Mouse (Mus musculus): ENCODE measurements around the gene Mtch1. TPM values are rescaled to one million over a fixed set of nuclear protein-coding genes. Genes with fewer than 3 reads are reported as not detected.
A peak's percentile ranks its signal among the peaks of the same experiment; 100 is the strongest.
"Not testable (repeated sequence)": the region's sequence is repeated elsewhere in the genome, so short reads cannot be mapped to it uniquely, and the experiment has no call there.

The Mtch1 gene
- polyA plus RNA-seq, 2 experiments = 54.3 to 61.1 TPM

DNA sequence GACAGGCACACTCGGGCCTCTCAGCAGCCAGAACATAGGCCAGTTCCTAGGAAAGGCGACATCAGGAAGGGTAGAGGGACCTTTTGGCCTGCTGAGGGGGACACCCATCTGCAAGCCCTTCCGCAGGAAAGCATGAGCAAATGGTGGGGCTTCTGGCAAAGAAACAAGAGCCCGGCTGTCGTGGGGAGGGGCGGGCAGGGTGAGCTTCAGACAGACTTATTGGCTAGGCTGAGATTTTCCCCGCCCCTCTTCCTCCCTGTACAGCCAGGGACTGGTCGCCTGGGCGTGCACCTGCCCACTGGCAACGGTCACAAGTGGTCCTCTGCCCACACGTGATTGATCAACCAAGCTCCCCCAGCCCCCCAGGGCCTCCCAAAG lies 8.7 kb upstream of the Mtch1 start:
- WGBS (ENCODE audit: insufficient replicate concordance) = 22% methylated on average over 11 of the region's 11 CpGs
- Histone ChIP-seq H3K9me3 (ENCODE audit: control insufficient read depth, low read length) (no peaks in the 10 kb centered on the region), H3K27ac (no peak overlapping the region), H3K27me3 (ENCODE audit: control insufficient read depth, insufficient read depth, low read length) (no peaks in the 10 kb centered on the region), H3K36me3 (replicated peaks; ENCODE audit: control insufficient read depth, insufficient read depth, low read depth) (no peaks in the 10 kb centered on the region), H3K4me1 (replicated peaks; ENCODE audit: control insufficient read depth in 2 of 2, insufficient read depth in 2 of 2, low read length in 1 of 2) (no peaks in the 10 kb centered on the region), H3K4me2 (ENCODE audit: low read depth) (peak overlapping the region; percentile 41), H3K9ac (replicated peaks) (no peak overlapping the region), H3K4me3 (ENCODE audit: insufficient read depth in 1 of 2, low read depth in 2 of 2, low read length in 2 of 2) (0 out of 4 replicates have a peak overlapping the region, but pooled peaks of 1 of the 2 experiments have one; percentile 12)
- ATAC-seq (ENCODE audit: insufficient read depth) (peak; percentile 43; the same call in 1 of the 2 replicates), DNase-seq (ENCODE audit: low read depth in 3 of 3, low spot score in 3 of 3) (no peak)
- TF ChIP-seq EP300 (IDR thresholded peaks at IDR 0.05; ENCODE audit: low read depth) (no peak), CTCF (IDR thresholded peaks at IDR 0.05; ENCODE audit: low read depth) (no peak)

DNA sequence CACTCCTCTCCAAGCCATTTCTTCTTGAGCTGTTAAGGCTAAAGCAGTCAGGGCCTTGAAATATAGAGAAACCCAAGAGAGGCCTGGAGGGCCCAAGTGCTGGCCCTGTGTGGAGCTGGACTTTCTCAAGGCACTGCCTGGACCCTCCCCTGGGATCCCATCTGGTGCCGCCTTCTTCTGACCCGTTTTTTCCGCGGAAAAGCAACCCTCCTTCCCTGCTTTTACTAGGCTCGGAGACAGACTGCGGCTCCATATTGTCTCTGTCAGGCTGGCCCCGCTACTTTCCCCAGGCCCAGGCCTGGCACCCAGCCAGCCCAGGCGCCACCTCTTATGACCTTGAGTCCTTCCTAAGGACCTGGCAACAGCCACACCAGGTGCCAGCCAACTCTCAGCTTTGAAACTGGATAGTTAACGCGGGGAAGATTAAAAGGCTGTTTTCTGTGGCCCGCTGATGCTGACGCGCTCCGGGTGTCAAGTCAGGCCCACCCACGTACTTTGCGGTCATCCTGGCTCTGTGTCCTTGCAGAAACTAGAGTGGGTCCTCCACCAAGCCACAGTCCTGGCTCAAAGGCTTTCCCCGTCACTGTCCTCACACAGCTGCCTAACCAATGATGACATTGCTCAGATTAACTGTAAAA lies 8.2 kb upstream of the Mtch1 start:
- H3K4me3 ChIP-seq (ENCODE audit: insufficient read depth in 1 of 2, low read depth in 2 of 2, low read length in 2 of 2) = no peak overlapping the region
- WGBS (ENCODE audit: insufficient replicate concordance) = 49% methylated on average over 17 of the region's 17 CpGs
- ATAC-seq (ENCODE audit: insufficient read depth) = no peak; the same call in 1 of the 2 replicates

GRCm38 (mm10) chr17:29355461-29355840 lies 7.7 kb upstream of the Mtch1 start:
- no peaks in the 10 kb centered on the region for H3K36me3 ChIP-seq (replicated peaks; ENCODE audit: control insufficient read depth, insufficient read depth, low read depth)
- H3K9me3 ChIP-seq (ENCODE audit: control insufficient read depth, low read length) = no peaks in the 10 kb centered on the region
- no peak overlapping the region for H3K27ac ChIP-seq
- H3K9ac ChIP-seq (replicated peaks) = no peak overlapping the region
- WGBS (ENCODE audit: insufficient replicate concordance) = 71% methylated on average over 5 of the region's 5 CpGs
- TF ChIP-seq EP300 (IDR thresholded peaks at IDR 0.05; ENCODE audit: low read depth) = no peak
- TF ChIP-seq CTCF (IDR thresholded peaks at IDR 0.05; ENCODE audit: low read depth) = no peak
- DNase-seq (ENCODE audit: low read depth in 3 of 3, low spot score in 3 of 3) = no peak
- no peak for ATAC-seq (ENCODE audit: insufficient read depth)
- no peak overlapping the region for H3K4me3 ChIP-seq (ENCODE audit: insufficient read depth in 1 of 2, low read depth in 2 of 2, low read length in 2 of 2)
- no peaks in the 10 kb centered on the region for H3K4me1 ChIP-seq (replicated peaks; ENCODE audit: control insufficient read depth in 2 of 2, insufficient read depth in 2 of 2, low read length in 1 of 2)
- no peak overlapping the region for H3K4me2 ChIP-seq (ENCODE audit: low read depth)
- H3K27me3 ChIP-seq (ENCODE audit: control insufficient read depth, insufficient read depth, low read length) = no peaks in the 10 kb centered on the region

More for the DNA sequence above, 8.2 kb upstream of the Mtch1 start:
- Histone ChIP-seq H3K27ac (no peak overlapping the region), H3K4me1 (replicated peaks; ENCODE audit: control insufficient read depth in 2 of 2, insufficient read depth in 2 of 2, low read length in 1 of 2) (no peaks in the 10 kb centered on the region), H3K9me3 (ENCODE audit: control insufficient read depth, low read length) (no peaks in the 10 kb centered on the region), H3K27me3 (ENCODE audit: control insufficient read depth, insufficient read depth, low read length) (no peaks in the 10 kb centered on the region), H3K9ac (replicated peaks) (no peak overlapping the region), H3K4me2 (ENCODE audit: low read depth) (peak overlapping the region; percentile 41), H3K36me3 (replicated peaks; ENCODE audit: control insufficient read depth, insufficient read depth, low read depth) (no peaks in the 10 kb centered on the region)
- TF ChIP-seq CTCF (IDR thresholded peaks at IDR 0.05; ENCODE audit: low read depth) (no peak), EP300 (IDR thresholded peaks at IDR 0.05; ENCODE audit: low read depth) (no peak)
- DNase-seq (ENCODE audit: low read depth in 3 of 3, low spot score in 3 of 3) = no peak

GRCm38 (mm10) chr17:29351056-29351455 lies 3.3 kb upstream of the Mtch1 start:
- 67% methylated on average over 5 of the region's 5 CpGs for WGBS (ENCODE audit: insufficient replicate concordance)
- peaks cover 13 to 16% of the 10 kb centered on the region in 2 experiments for H3K4me1 ChIP-seq (replicated peaks; ENCODE audit: control insufficient read depth in 2 of 2, insufficient read depth in 2 of 2, low read length in 1 of 2)
- H3K36me3 ChIP-seq (replicated peaks; ENCODE audit: control insufficient read depth, insufficient read depth, low read depth); H3K27ac ChIP-seq; H3K9me3 ChIP-seq (ENCODE audit: control insufficient read depth, low read length); ATAC-seq (ENCODE audit: insufficient read depth); DNase-seq (ENCODE audit: low read depth in 3 of 3, low spot score in 3 of 3); H3K4me3 ChIP-seq (ENCODE audit: insufficient read depth in 1 of 2, low read depth in 2 of 2, low read length in 2 of 2); H3K4me2 ChIP-seq (ENCODE audit: low read depth); H3K9ac ChIP-seq (replicated peaks); H3K27me3 ChIP-seq (ENCODE audit: control insufficient read depth, insufficient read depth, low read length): not testable (repeated sequence)

DNA sequence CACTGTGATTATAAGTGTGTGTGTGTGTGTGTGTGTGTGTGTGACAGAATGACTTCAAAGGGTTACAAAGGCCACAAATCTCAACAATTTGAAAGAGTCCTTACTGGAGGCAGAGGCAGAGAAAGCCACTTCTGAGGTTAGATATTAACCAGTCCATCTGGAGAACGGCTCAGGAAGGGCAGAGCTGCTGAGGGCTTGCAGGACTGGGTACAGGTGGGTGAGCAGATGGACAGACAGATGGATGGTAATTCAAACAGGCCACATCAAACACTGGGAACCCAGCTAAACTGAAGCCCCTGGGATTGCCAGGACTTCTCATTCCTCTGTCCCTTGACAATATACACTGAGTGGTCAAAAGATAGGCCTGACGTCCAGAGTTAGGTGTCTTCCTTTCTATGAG lies 1.3 kb upstream of the Mtch1 start:
- H3K27ac ChIP-seq = no peak overlapping the region
- ATAC-seq (ENCODE audit: insufficient read depth) (no peak), DNase-seq (ENCODE audit: low read depth in 3 of 3, low spot score in 3 of 3) (no peak)
- H3K9me3 ChIP-seq (ENCODE audit: control insufficient read depth, low read length) = no peaks in the 10 kb centered on the region
- H3K4me3 ChIP-seq (ENCODE audit: insufficient read depth in 1 of 2, low read depth in 2 of 2, low read length in 2 of 2) = no peak overlapping the region
- no peak overlapping the region for H3K4me2 ChIP-seq (ENCODE audit: low read depth)
- 55% methylated on average over 2 of the region's 2 CpGs for WGBS (ENCODE audit: insufficient replicate concordance)
- H3K9ac ChIP-seq (replicated peaks) = no peak overlapping the region
- TF ChIP-seq EP300 (IDR thresholded peaks at IDR 0.05; ENCODE audit: low read depth) = no peak
- TF ChIP-seq CTCF (IDR thresholded peaks at IDR 0.05; ENCODE audit: low read depth) = no peak
- H3K27me3 ChIP-seq (ENCODE audit: control insufficient read depth, insufficient read depth, low read length) = no peaks in the 10 kb centered on the region
- H3K36me3 ChIP-seq (replicated peaks; ENCODE audit: control insufficient read depth, insufficient read depth, low read depth) = no peaks in the 10 kb centered on the region
- H3K4me1 ChIP-seq (replicated peaks; ENCODE audit: control insufficient read depth in 2 of 2, insufficient read depth in 2 of 2, low read length in 1 of 2) = peaks cover 13 to 18% of the 10 kb centered on the region in 2 experiments

Data from liver, embryonic 14.5 days (tissue).